Mouse (Mus musculus) frontal cortex, adult (tissue): ENCODE measurements around the gene Gng12.
"Not testable (repeated sequence)": the region's sequence is repeated elsewhere in the genome, so short reads cannot be mapped to it uniquely, and the experiment has no call there.

Source experiments
- ATAC-seq: cut with Nextera tagmentation; 2 replicates; pipeline ENCODE4 v1.9.2; 2017; ENCODE audit warnings: mild to moderate bottlenecking, moderate library complexity, mixed read lengths; ENCODE audit not compliant: low TSS enrichment

The Gng12 gene

GRCm38 (mm10) chr6:66896119-66896920 is at the start of gene Gng12:
Gng12 (plus strand) TSS chr6:66896397.
- peak; percentile 72 for ATAC-seq

- ATAC-seq, result no peak
These were observed 47.3 kb upstream of the Gng12 start for GRCm38 (mm10) chr6:66848936-66849335.

- ATAC-seq, result no peak
These were observed 40.0 kb upstream of the Gng12 start for GRCm38 (mm10) chr6:66856236-66856635.

- ATAC-seq, result no peak
These were observed 37.8 kb upstream of the Gng12 start for GRCm38 (mm10) chr6:66858356-66858755.

GRCm38 (mm10) chr6:66859391-66859790 is 36.8 kb upstream of the Gng12 start:
- no peak for ATAC-seq

GRCm38 (mm10) chr6:66864463-66864862 is 31.7 kb upstream of the Gng12 start:
- ATAC-seq, result no peak

GRCm38 (mm10) chr6:66866295-66866694 is 29.9 kb upstream of the Gng12 start:
- ATAC-seq, result no peak

- ATAC-seq, result not testable (repeated sequence)
These were observed 19.1 kb upstream of the Gng12 start for GRCm38 (mm10) chr6:66877048-66877447.

- ATAC-seq, result no peak
These were observed 5.6 kb upstream of the Gng12 start for GRCm38 (mm10) chr6:66890349-66891158.

- ATAC-seq, result no peak
These were observed 2.2 kb upstream of the Gng12 start for GRCm38 (mm10) chr6:66893950-66894349.

GRCm38 (mm10) chr6:66894999-66895398 is 1.2 kb upstream of the Gng12 start:
- no peak for ATAC-seq

- no peak for ATAC-seq
These were observed 886 bp downstream of the Gng12 start for GRCm38 (mm10) chr6:66896921-66897645.

GRCm38 (mm10) chr6:66897994-66898393 is 1.8 kb downstream of the Gng12 start:
- no peak for ATAC-seq

- no peak for ATAC-seq
These were observed 5.7 kb downstream of the Gng12 start for GRCm38 (mm10) chr6:66901926-66902325.

GRCm38 (mm10) chr6:66903206-66903605 is 7.0 kb downstream of the Gng12 start:
- ATAC-seq, result peak; percentile 92

GRCm38 (mm10) chr6:66903720-66904119 is 7.5 kb downstream of the Gng12 start:
- no peak for ATAC-seq

GRCm38 (mm10) chr6:66906244-66906643 is 10.0 kb downstream of the Gng12 start:
- no peak for ATAC-seq

- peak; percentile 73 for ATAC-seq
These were observed 12.3 kb downstream of the Gng12 start for GRCm38 (mm10) chr6:66908327-66908973.

- no peak for ATAC-seq
These were observed 14.6 kb downstream of the Gng12 start for GRCm38 (mm10) chr6:66910493-66911435.

GRCm38 (mm10) chr6:66913355-66913754 is 17.2 kb downstream of the Gng12 start:
- ATAC-seq, result no peak

- ATAC-seq, result no peak
These were observed 19.4 kb downstream of the Gng12 start for GRCm38 (mm10) chr6:66915592-66915991.
